Mouse (Mus musculus) myocyte (in vitro differentiated cells): ENCODE results near the gene Syngr3. TPM values are rescaled to one million over a fixed set of nuclear protein-coding genes. Genes with fewer than 3 reads are reported as not detected.
A peak's percentile ranks its signal among the peaks of the same experiment; 100 is the strongest.

ENCODE experiments used
- H3K27me3 ChIP-seq: one replicate; pipeline ENCODE4 v1.6.1; 2011; ENCODE audit not compliant: control insufficient read depth, insufficient read depth, insufficient read length
- H3K36me3 ChIP-seq: one replicate; pipeline ENCODE4 v1.6.1; 2011; ENCODE audit not compliant: control insufficient read depth, insufficient read depth
- H3K4me2 ChIP-seq: one replicate; pipeline ENCODE4 v1.6.1; 2011; ENCODE audit warnings: low read depth, control low read depth
- H3K4me3 ChIP-seq: one replicate; pipeline ENCODE4 v1.5.1; 2011; ENCODE audit warnings: mild to moderate bottlenecking, control low read depth, moderate library complexity
- H3K79me2 ChIP-seq: one replicate; pipeline ENCODE4 v1.6.1; 2011; ENCODE audit not compliant: control insufficient read depth, insufficient read depth
- H3ac ChIP-seq: one replicate; pipeline ENCODE4 v1.6.1; 2011; ENCODE audit not compliant: control insufficient read depth, insufficient read length
- CEBPB ChIP-seq: IDR thresholded peaks from 2 replicates; pipeline ENCODE4 v1.6.1; 2011; ENCODE audit warnings: mild to moderate bottlenecking, moderate library complexity; ENCODE audit not compliant: poor library complexity, insufficient read depth, severe bottlenecking
- E2F4 ChIP-seq: IDR thresholded peaks from one replicate; pipeline ENCODE4 v1.6.1; 2011; ENCODE audit warnings: mild to moderate bottlenecking, control low read depth, moderate library complexity; ENCODE audit not compliant: insufficient read depth
- MAX ChIP-seq: IDR thresholded peaks from one replicate; pipeline ENCODE4 v1.6.1; 2011; ENCODE audit warnings: low read depth, mild to moderate bottlenecking, control low read depth
- MYOD1 ChIP-seq, 3 experiments: IDR thresholded peaks; one replicate each; pipeline ENCODE4 v1.6.1; 2011; ENCODE audit warnings: control low read depth in 2 of 3, low read depth in 2 of 3, mild to moderate bottlenecking in 2 of 3, moderate library complexity in 1 of 3; ENCODE audit not compliant: insufficient read length in 2 of 3, control insufficient read depth in 1 of 3
- MYOG ChIP-seq, 3 experiments: IDR thresholded peaks; one replicate each; pipeline ENCODE4 v1.6.1; 2011; ENCODE audit warnings: control low read depth in 2 of 3, low read depth in 2 of 3, mild to moderate bottlenecking in 2 of 3; ENCODE audit not compliant: insufficient read length in 2 of 3, control insufficient read depth in 1 of 3, insufficient read depth in 1 of 3
- POLR2A ChIP-seq: IDR thresholded peaks from one replicate; pipeline ENCODE4 v1.6.1; 2011; ENCODE audit warnings: low read depth, mild to moderate bottlenecking, control low read depth, moderate library complexity; ENCODE audit not compliant: insufficient read length
- POLR2AphosphoS2 ChIP-seq: IDR thresholded peaks from one replicate; pipeline ENCODE4 v1.6.1; 2011; ENCODE audit warnings: low read depth, control low read depth; ENCODE audit not compliant: insufficient read length
- REST ChIP-seq: IDR thresholded peaks from one replicate; pipeline ENCODE4 v1.6.1; 2011; ENCODE audit warnings: mild to moderate bottlenecking, control low read depth, moderate library complexity; ENCODE audit not compliant: insufficient read depth, insufficient read length
- SRF ChIP-seq: IDR thresholded peaks from one replicate; pipeline ENCODE4 v1.6.1; 2011; ENCODE audit warnings: low read depth; ENCODE audit not compliant: control insufficient read depth, insufficient read length
- TCF12 ChIP-seq: IDR thresholded peaks from one replicate; pipeline ENCODE4 v1.6.1; 2011; ENCODE audit warnings: mild to moderate bottlenecking, control low read depth; ENCODE audit not compliant: poor library complexity, insufficient read depth, severe bottlenecking
- TCF3 ChIP-seq: IDR thresholded peaks from one replicate; pipeline ENCODE4 v1.6.1; 2011; ENCODE audit warnings: low read depth, control low read depth; ENCODE audit not compliant: insufficient read length
- USF1 ChIP-seq: IDR thresholded peaks from one replicate; pipeline ENCODE4 v1.6.1; 2011; ENCODE audit warnings: low read depth, mild to moderate bottlenecking, control low read depth, moderate library complexity
- polyA plus RNA-seq: library from polyadenylated mRNA; unstranded; fragments of >200 nt; fragmentation: generic; extraction: Trizol; gene quantifications from one replicate; pipeline ENCODE4 v1.2.1, GENCODE M21; 2012; ENCODE audit warnings: missing spikeins

Syngr3 gene
- polyA plus RNA-seq, 1 experiment, result 0.29 TPM

DNA sequence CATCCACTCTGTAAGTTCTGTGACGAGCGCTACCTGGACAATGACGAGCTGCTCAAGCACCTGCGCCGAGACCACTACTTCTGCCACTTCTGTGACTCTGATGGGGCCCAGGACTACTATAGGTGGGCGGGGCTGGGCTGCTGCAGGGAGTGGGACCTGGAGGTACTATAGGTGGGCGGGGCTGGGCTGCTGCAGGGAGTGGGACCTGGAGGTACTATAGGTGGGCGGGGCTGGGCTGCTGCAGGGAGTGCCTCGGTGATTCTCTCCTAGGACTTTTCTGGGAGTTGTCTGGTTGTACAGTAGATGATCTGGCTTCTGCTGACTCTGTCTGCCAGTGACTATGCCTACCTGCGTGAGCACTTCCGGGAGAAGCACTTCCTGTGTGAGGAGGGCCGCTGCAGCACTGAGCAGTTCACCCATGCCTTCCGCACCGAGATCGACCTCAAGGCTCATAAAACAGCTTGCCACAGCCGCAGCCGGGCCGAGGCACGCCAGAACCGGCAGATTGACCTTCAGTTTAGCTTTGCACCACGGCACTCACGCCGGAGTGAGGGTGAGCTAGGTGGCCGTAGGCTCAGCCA is 12.2 kb downstream of the Syngr3 start:
- TF ChIP-seq POLR2AphosphoS2 (no peak), MAX (no peak), TCF12 (no peak), USF1 (no peak), MYOD1 (IDR thresholded peaks at IDR 0.05; ENCODE audit: control insufficient read depth in 1 of 3, insufficient read length in 2 of 3, low read depth in 2 of 3) (no peak), SRF (no peak), CEBPB (no peak), TCF3 (no peak), E2F4 (no peak), REST (no peak), MYOG (IDR thresholded peaks at IDR 0.05; ENCODE audit: control insufficient read depth in 1 of 3, insufficient read depth in 1 of 3, insufficient read length in 2 of 3, low read depth in 2 of 3) (no peak), POLR2A (no peak)
- no peaks in the 10 kb centered on the region for H3K27me3 ChIP-seq
- H3K36me3 ChIP-seq, result peaks cover 8% of the 10 kb centered on the region
- H3K4me3 ChIP-seq, result no peak overlapping the region
- H3ac ChIP-seq, result no peak overlapping the region
- peaks cover 35% of the 10 kb centered on the region for H3K79me2 ChIP-seq
- H3K4me2 ChIP-seq, result no peak overlapping the region

DNA sequence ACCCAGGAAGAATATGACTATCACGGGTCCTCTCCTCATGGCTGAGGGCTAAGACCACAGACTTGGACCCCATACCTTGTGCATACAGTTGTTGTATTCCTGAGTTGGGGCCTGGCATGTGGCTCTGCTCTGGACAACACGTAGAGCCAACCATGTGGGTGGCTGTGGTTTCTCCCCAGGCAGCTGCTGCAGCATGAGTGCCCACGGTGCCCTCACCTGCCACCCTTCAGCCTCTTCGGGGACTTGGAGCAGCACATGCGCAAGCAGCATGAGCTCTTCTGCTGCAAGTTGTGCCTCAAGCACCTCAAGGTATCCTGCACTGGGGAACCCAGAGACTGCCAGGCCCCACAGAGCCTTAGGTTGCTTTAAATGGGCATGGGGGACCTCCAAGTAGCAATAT is 12.9 kb downstream of the Syngr3 start:
- Histone ChIP-seq H3K36me3 (peaks cover 6% of the 10 kb centered on the region), H3K79me2 (peaks cover 42% of the 10 kb centered on the region), H3ac (no peak overlapping the region), H3K4me3 (no peak overlapping the region), H3K27me3 (no peaks in the 10 kb centered on the region), H3K4me2 (no peak overlapping the region)
- TF ChIP-seq MAX (no peak), MYOG (IDR thresholded peaks at IDR 0.05; ENCODE audit: control insufficient read depth in 1 of 3, insufficient read depth in 1 of 3, insufficient read length in 2 of 3, low read depth in 2 of 3) (peak in 2 of 3 experiments; percentile 87 to 95), TCF3 (peak; percentile 30), MYOD1 (IDR thresholded peaks at IDR 0.05; ENCODE audit: control insufficient read depth in 1 of 3, insufficient read length in 2 of 3, low read depth in 2 of 3) (peak in 2 of 3 experiments; percentile 71 to 93), POLR2AphosphoS2 (no peak)

DNA sequence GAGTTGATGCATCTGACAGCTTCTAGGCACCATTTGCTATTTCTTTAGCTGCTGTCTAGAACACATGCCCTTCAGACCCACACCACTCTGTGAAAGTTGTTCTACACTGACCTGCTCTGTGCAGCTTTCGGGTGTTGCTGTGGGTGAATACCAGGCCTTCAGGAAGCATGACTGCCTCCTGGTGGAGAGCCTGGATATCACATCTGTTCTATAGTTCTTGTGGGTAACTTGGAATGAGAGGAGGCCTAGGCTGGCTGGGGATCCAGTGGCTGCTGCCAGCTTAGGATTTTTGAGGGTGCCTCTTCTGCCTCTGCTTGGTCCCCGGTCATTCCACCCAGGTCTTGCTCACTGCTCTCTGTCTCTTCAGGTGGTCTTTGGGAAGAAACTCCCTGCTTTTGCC is 13.6 kb downstream of the Syngr3 start:
- Histone ChIP-seq H3K4me3 (no peak overlapping the region), H3ac (no peak overlapping the region), H3K4me2 (no peak overlapping the region), H3K27me3 (no peaks in the 10 kb centered on the region), H3K36me3 (no peaks in the 10 kb centered on the region), H3K79me2 (peaks cover 49% of the 10 kb centered on the region)
- no peak for TF ChIP-seq POLR2A
- TF ChIP-seq CEBPB, result no peak
- TF ChIP-seq E2F4, result no peak
- TF ChIP-seq TCF3, result no peak
- no peak for TF ChIP-seq POLR2AphosphoS2
- TF ChIP-seq TCF12, result no peak
- no peak for TF ChIP-seq MAX
- no peak for TF ChIP-seq MYOG (IDR thresholded peaks at IDR 0.05; ENCODE audit: control insufficient read depth in 1 of 3, insufficient read depth in 1 of 3, insufficient read length in 2 of 3, low read depth in 2 of 3)
- TF ChIP-seq USF1, result no peak
- no peak for TF ChIP-seq SRF
- TF ChIP-seq REST, result no peak

DNA sequence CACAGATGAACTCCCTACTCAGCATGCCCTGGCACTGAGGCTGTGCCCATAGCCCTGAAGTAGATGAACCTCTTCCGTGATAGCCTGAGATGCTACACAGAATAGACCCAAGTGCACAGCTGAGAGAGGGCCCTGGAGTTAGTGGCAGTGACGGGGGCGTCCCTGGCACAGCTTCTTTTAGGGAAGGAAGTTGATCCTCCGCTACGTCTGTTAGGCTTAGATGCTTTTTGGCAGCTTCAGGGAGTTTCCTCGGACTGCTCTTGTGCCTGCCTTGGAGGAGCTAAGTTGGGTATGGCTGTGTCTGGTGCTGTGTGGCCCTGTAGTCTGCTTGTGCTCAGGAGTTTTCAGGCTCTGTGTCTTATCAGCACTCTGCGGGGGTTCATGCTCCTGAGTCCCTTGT is 15.5 kb downstream of the Syngr3 start:
- no peak overlapping the region for H3K4me2 ChIP-seq
- H3K27me3 ChIP-seq, result no peaks in the 10 kb centered on the region
- TF ChIP-seq MAX (no peak), REST (no peak), MYOG (IDR thresholded peaks at IDR 0.05; ENCODE audit: control insufficient read depth in 1 of 3, insufficient read depth in 1 of 3, insufficient read length in 2 of 3, low read depth in 2 of 3) (no peak), POLR2AphosphoS2 (no peak), E2F4 (no peak), SRF (no peak), POLR2A (no peak)
- H3K36me3 ChIP-seq, result no peaks in the 10 kb centered on the region
- peaks cover 65% of the 10 kb centered on the region for H3K79me2 ChIP-seq
- H3ac ChIP-seq, result no peak overlapping the region
- no peak overlapping the region for H3K4me3 ChIP-seq

DNA sequence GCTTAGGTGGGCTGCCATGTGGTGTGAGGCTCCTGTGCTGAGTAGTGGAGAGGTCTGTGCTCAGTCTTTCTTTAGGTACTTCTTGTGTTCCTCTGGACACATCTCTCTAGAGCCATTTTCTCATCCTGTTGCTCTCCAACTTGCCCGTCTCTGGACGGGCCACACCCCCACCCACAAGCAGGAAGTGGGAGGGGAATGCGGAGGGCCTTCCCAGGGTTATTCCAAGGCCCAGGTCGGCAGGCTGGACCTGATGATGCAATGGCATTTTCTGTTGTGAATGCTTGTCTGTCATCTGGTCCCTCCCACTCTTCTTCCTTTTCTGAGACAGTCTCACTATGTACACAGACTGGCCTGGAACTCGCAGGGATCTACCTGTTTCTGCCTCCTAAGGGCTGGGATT is 17.6 kb downstream of the Syngr3 start:
- H3K36me3 ChIP-seq, result no peaks in the 10 kb centered on the region
- H3K79me2 ChIP-seq, result peaks cover 65% of the 10 kb centered on the region
- peak overlapping the region; percentile 96 for H3K4me2 ChIP-seq
- no peak for TF ChIP-seq TCF3
- no peak for TF ChIP-seq MAX
- no peak for TF ChIP-seq E2F4
- TF ChIP-seq SRF, result no peak
- no peak for TF ChIP-seq USF1
- no peak for TF ChIP-seq MYOD1 (IDR thresholded peaks at IDR 0.05; ENCODE audit: control insufficient read depth in 1 of 3, insufficient read length in 2 of 3, low read depth in 2 of 3)
- no peak for TF ChIP-seq REST
- TF ChIP-seq MYOG (IDR thresholded peaks at IDR 0.05; ENCODE audit: control insufficient read depth in 1 of 3, insufficient read depth in 1 of 3, insufficient read length in 2 of 3, low read depth in 2 of 3), result no peak
- TF ChIP-seq POLR2AphosphoS2, result no peak
- TF ChIP-seq POLR2A, result peak; percentile 21
- no peak for TF ChIP-seq TCF12
- peak; percentile 91 for TF ChIP-seq CEBPB
- peak overlapping the region; percentile 78 for H3K4me3 ChIP-seq
- H3ac ChIP-seq, result no peak overlapping the region
- no peaks in the 10 kb centered on the region for H3K27me3 ChIP-seq
